Mouse (Mus musculus) hindbrain, postnatal 0 days (tissue): ENCODE data around the gene Ebf3. TPM values are rescaled to one million over a fixed set of nuclear protein-coding genes. Genes with fewer than 3 reads are reported as not detected.

ENCODE experiments used
- ATAC-seq: fragments of 200-750 bp; cut with Nextera tagmentation; 2 replicates; pipeline ENCODE4 v1.8.0; 2017; ENCODE audit warnings: mild to moderate bottlenecking, moderate TSS enrichment, moderate library complexity
- DNase-seq: peaks from one replicate; pipeline ENCODE4 v3.0.0-alpha.2; 2015; ENCODE audit warnings: low spot score
- H3K27ac ChIP-seq: fragments of 300-500 bp; sonication (generic); 2 replicates; pipeline ENCODE4 v1.5.1; 2014; ENCODE audit warnings: mild to moderate bottlenecking
- H3K27me3 ChIP-seq: fragments of 300-500 bp; sonication (generic); 2 replicates; pipeline ENCODE4 v1.6.1; 2014; ENCODE audit warnings: low read length, mixed read lengths; ENCODE audit not compliant: insufficient read depth
- H3K36me3 ChIP-seq: fragments of 300-500 bp; sonication (generic); 2 replicates; pipeline ENCODE4 v1.6.1; 2014; ENCODE audit warnings: low read length, mixed read lengths; ENCODE audit not compliant: insufficient read depth
- H3K4me1 ChIP-seq: fragments of 300-500 bp; sonication (generic); 2 replicates; pipeline ENCODE4 v1.6.1; 2014; ENCODE audit warnings: antibody characterized with exemption, low read length, mixed read lengths; ENCODE audit not compliant: insufficient read depth
- H3K4me2 ChIP-seq: fragments of 300-500 bp; sonication (generic); 2 replicates; pipeline ENCODE4 v1.6.1; 2014; ENCODE audit warnings: low read depth, mild to moderate bottlenecking, low read length, moderate library complexity, mixed read lengths
- H3K4me3 ChIP-seq: fragments of 300-500 bp; sonication (generic); 2 replicates; pipeline ENCODE4 v1.5.1; 2014; ENCODE audit warnings: low read length
- H3K9ac ChIP-seq: fragments of 300-500 bp; sonication (generic); replicated peaks from 2 replicates; pipeline ENCODE4 v1.6.1; 2014; ENCODE audit warnings: mild to moderate bottlenecking, low read length, moderate library complexity, mixed read lengths
- H3K9me3 ChIP-seq: fragments of 300-500 bp; sonication (generic); 2 replicates; pipeline ENCODE4 v1.6.1; 2016; ENCODE audit warnings: low read length, mixed read lengths
- CTCF ChIP-seq: IDR thresholded peaks from 2 replicates; pipeline ENCODE4 v1.5.1; 2016; ENCODE audit warnings: antibody characterized with exemption, control low read depth, low read depth
- WGBS: fragments of 180-500 bp; shearing (Covaris S2); extraction: QIAGEN DNeasy Blood & Tissue Kit; methylation state at CpG from one replicate; pipeline ENCODE4 v1.1.7; 2014; 5-methylcytosine and 5-hydroxymethylcytosine counted together
- polyA plus RNA-seq: library from polyadenylated mRNA; unstranded; fragments of >200 nt; fragmentation: Nextera tagmentation; extraction: Ambion mirVana; gene quantifications from 2 replicates; pipeline ENCODE4 v1.2.1, GENCODE M21; 2015
- total RNA-seq: library from RNA; depleted of rRNA; stranded (reverse); fragments of >200 nt; gene quantifications from 2 replicates; pipeline ENCODE4 v1.2.3, GENCODE M21; 2014

Gene Ebf3
- total and polyA plus RNA-seq, 2 experiments from 2014 or later: 11.5 to 123 TPM

DNA sequence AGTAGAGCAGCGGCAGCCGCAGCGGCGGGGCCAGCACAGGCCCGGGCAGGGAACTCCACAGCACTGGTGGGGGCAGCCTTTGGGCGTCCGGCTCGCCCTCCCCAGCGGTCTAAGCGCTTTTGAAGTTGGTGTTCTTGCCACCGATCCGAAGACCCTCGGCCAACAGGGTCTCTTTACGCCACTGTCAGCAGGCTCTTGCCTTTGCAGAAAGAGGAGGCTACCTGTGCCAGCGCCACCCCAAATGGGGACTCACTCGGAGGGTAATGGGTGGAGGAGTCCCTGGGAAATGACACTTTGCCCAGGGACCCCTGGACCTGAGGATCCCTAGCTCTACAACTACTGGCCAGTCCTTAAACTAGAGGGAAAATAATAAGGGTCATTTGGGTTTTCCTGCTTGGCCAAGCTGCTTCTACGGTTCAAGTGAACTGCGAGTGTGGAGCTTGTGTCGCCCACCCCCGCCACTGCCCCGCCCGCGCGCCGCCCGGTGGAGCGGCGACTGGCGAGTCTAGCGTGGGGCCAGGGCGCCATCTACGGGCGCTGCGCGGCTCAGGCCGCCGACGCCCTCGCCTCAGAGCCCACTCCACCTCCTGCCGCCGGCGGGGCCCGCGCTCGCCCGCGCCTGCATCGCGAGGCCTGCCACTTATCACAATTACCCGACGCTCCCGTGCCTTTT is 7.0 kb upstream of the Ebf3 start:
- WGBS: 1% methylated on average over 52 of the region's 52 CpGs
- peak; percentile 88 for DNase-seq
- Histone ChIP-seq H3K27ac (peak overlapping the region; percentile 22; the same call in 1 of the 2 replicates), H3K9ac (peak overlapping the region; percentile 35; the same call in 1 of the 2 replicates), H3K36me3 (no peaks in the 10 kb centered on the region), H3K4me3 (peak overlapping the region; percentile 40), H3K9me3 (no peaks in the 10 kb centered on the region), H3K4me2 (peak overlapping the region; percentile 60), H3K4me1 (peaks cover 3% of the 10 kb centered on the region; the same call in 1 of the 2 replicates), H3K27me3 (peaks cover 52% of the 10 kb centered on the region)
- TF ChIP-seq CTCF: peak; percentile 40
- ATAC-seq: peak; percentile 73

DNA sequence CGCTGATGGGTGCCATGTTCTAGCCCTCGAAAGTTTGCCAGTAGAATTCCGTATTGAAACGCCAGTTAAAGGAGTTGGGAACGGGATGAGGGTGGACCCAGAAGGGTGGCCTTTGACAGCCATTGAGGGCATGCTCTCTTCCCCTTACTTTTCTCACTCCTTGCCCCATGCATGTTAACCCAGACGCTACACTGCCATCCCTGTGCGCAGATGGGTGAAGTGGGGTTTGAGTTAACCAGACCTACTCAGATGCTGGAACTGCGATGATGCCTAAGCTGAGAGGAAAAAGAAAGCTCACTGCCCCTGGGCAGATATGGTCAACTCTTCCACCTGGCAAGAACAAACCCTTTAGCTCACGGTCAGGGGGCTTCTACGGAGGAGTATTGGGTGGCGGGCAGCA is 6.1 kb upstream of the Ebf3 start:
- peaks cover 3% of the 10 kb centered on the region; the same call in 1 of the 2 replicates for H3K4me1 ChIP-seq
- H3K9ac ChIP-seq: no peak overlapping the region
- ATAC-seq (no peak), DNase-seq (no peak)
- peak overlapping the region; percentile 40 for H3K4me3 ChIP-seq
- no peak overlapping the region for H3K27ac ChIP-seq
- no peak for TF ChIP-seq CTCF
- H3K27me3 ChIP-seq: peaks cover 56% of the 10 kb centered on the region
- no peaks in the 10 kb centered on the region for H3K9me3 ChIP-seq
- WGBS: 6% methylated on average over 11 of the region's 11 CpGs
- H3K36me3 ChIP-seq: no peaks in the 10 kb centered on the region
- H3K4me2 ChIP-seq: peak overlapping the region; percentile 60

DNA sequence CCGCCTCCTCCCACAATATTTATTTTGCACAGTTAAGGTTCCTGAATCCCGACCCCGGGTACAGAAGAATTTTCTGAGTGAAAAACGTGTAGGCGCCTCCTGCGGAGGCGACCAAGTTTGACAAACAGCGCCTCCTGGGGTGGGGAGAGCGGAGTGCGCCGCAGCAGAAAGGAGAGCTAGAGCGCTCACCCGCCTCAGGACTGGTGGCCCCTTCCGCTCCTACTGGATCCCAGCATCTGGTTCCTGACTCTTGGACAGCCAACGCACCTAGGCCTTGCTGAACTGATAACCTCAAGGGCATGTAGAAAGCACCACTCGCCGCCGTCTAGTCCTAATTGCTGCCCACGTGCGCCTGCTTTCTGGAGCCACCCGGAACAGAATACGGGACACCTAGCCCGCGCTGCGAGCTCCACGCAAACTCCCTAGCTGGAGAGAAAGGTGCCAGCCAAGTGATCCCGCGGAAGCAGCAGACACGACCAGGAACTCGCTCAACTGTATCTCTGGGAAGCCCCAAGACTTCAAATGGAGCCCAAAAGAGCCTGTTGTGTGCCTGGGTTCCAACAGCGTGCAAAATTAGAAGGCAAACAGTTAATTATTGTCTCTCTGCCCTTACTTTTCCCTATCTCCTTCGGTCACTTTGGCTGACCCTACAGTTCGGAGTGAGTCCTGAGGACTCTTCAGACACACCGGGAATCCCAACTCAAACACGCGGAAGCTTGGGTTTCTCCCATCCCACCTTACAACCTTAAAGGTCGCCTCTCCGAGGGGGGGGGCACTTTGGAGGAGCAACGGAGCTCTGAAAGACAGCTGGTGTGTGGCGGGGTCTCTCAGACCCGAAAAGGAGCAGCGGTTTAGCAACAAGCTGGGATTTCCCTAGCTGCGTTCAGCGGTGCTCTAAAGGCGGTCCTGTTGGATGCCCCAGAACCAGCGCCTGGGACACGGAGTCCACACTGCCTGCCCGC is 5.0 kb upstream of the Ebf3 start:
- Histone ChIP-seq H3K4me2 (peak overlapping the region; percentile 70), H3K9me3 (no peaks in the 10 kb centered on the region), H3K9ac (no peak overlapping the region), H3K36me3 (no peaks in the 10 kb centered on the region), H3K27ac (peak overlapping the region; percentile 91; the same call in 1 of the 2 replicates), H3K27me3 (peaks cover 62% of the 10 kb centered on the region), H3K4me3 (peak overlapping the region; percentile 16), H3K4me1 (peaks cover 3% of the 10 kb centered on the region; the same call in 1 of the 2 replicates)
- ATAC-seq (no peak), DNase-seq (peak; percentile 83)
- WGBS: 2% methylated on average over 48 of the region's 48 CpGs
- peak; percentile 71 for TF ChIP-seq CTCF

DNA sequence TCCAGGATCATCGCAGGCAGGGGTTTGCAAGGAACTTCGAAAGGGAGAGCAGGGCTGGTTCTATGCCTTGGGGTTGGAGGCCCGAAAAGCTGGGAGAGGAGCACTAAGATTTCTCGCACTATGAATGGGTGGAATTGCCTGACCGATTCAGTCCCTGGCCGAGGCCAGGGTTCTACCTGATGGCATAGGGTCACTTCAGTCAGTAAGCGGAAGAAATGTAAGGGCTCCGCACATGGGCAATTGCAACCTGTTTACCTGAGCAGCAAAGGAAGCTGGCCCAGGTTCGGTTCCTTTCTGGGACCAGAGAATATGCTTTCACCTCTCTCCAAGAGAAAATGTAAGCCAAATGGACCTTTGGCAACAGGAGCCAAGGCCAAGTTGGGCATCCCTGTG is 4.1 kb upstream of the Ebf3 start:
- H3K4me1 ChIP-seq: peaks cover 3% of the 10 kb centered on the region; the same call in 1 of the 2 replicates
- peaks cover 58% of the 10 kb centered on the region for H3K27me3 ChIP-seq
- DNase-seq: no peak
- peak overlapping the region; percentile 42; the same call in 1 of the 2 replicates for H3K9ac ChIP-seq
- H3K4me2 ChIP-seq: peak overlapping the region; percentile 70
- no peaks in the 10 kb centered on the region for H3K36me3 ChIP-seq
- WGBS: 10% methylated on average over 9 of the region's 9 CpGs
- H3K4me3 ChIP-seq: peak overlapping the region; percentile 75; the same call in 1 of the 2 replicates
- no peak for TF ChIP-seq CTCF
- H3K9me3 ChIP-seq: no peaks in the 10 kb centered on the region
- ATAC-seq: no peak
- peak overlapping the region; percentile 91; the same call in 1 of the 2 replicates for H3K27ac ChIP-seq

DNA sequence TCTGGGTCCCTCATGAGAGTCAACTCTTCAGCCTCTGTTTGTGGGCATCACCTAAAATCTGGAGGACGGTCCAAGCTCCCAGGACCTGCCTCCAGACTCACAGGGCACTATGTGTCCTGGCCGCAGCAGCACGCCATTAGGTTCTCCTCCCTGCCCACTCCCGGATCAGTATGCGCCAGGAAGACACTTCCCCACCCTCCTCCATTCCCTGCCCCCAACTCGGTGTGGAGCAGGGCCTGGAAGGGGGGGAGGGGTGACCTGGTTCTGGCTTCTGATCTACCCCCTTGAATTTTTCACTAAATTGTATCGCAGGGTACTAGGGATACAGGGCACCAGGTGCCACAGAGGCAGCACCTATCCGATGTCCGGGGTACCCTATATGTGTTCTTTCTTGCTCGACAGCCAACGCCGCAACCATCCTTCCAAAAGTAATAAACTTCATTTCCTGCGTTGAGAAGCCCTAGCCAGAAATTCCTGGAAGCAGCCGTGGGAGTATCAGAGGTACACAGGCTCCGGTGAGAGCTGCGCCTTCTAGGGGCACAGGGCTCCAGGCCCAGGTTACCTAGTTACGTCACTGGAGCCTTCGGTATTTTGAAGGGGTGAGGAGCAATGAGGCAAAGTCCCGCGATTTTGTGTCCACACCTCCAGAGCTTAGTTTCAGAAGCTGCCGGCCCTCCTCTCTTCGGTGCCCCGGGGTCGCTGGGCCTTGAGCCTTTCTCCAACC is 3.6 kb upstream of the Ebf3 start:
- H3K27me3 ChIP-seq: peaks cover 53% of the 10 kb centered on the region
- H3K27ac ChIP-seq: peak overlapping the region; percentile 91
- peak overlapping the region; percentile 75 for H3K4me3 ChIP-seq
- TF ChIP-seq CTCF: no peak
- peak overlapping the region; percentile 70 for H3K4me2 ChIP-seq
- DNase-seq (peak; percentile 9), ATAC-seq (no peak)
- H3K9me3 ChIP-seq: no peaks in the 10 kb centered on the region
- peaks cover 3% of the 10 kb centered on the region; the same call in 1 of the 2 replicates for H3K4me1 ChIP-seq
- WGBS: 4% methylated on average over 24 of the region's 24 CpGs
- H3K9ac ChIP-seq: peak overlapping the region; percentile 42
- H3K36me3 ChIP-seq: no peaks in the 10 kb centered on the region
